Mouse (Mus musculus): ENCODE measurements at regions not wholly inside any gene's neighbourhood (a gene's known extent, or its start where the extent isn't known, plus 50 kb on each side); places are given as distances from the start of the nearest gene placed in this dataset.
A peak's percentile ranks its signal among the peaks of the same experiment; 100 is the strongest.

DNA sequence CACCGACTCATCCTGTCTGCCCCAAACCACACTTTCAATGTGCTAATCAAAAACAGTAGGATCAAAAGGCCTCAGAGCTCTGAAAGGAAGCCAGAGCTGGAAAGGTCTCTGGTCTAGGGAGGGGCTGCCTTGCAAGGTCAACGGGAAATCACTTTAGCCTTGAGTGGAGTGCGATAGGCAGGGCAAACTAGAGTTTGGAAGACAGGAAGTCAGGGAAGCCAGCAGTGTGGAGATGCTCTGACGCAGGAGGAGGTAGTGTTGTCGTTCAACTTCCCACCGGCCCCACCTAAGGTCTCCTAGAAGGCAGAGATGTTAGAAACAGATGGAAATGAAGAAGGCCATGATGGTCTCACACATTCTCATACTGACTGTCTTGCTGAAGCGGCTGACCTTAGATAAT lies 52.0 kb upstream of the Trp53i11 start:
- Histone ChIP-seq H3K27me3 (no peaks in the 10 kb centered on the region), H3K36me3 (no peaks in the 10 kb centered on the region), H3K9ac (no peak overlapping the region), H3K4me2 (replicated peaks) (no peak overlapping the region), H3K4me1 (0 out of 2 replicates have a peak, but pooled peaks cover 6% of the 10 kb centered on the region), H3K27ac (no peak overlapping the region), H3K9me3 (no peaks in the 10 kb centered on the region), H3K4me3 (no peak overlapping the region)
- ATAC-seq (ENCODE audit: insufficient number of reproducible peaks, insufficient read depth, low FRiP score, low TSS enrichment): no peak
- 49% methylated on average over 7 of the region's 7 CpGs for WGBS

DNA sequence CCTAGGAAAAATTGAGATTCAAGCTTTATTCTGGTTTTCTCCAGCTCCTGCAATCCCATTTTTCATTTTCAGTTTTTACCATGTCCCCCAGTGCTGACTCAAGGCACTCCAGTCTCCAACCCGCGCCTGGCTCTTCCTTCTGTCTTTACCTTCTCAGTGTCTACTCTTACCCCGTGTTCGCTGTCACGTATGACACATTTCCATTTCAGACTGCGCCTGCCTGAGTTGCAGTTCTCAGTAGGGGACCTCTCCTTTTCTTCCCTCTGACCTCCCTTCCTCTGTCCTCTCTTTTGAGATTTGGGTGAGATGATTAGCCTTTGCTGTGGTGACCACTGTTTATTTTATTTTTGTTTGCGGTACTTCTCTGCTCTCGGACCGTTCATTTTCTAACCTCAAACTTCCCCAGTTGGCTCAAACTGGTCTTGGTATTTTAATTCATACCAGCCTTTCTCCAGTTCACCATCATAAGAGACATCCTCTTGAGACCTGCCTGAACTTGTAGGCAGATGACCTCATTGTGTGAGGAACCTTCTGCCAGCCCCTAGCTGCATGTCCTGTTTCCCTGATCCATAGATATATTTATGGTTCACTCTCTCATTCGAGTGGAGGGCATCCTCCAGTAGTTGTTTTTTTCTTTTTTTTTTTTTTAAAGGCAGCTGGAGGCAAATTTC lies 53.9 kb upstream of the Trp53i11 start:
- no peak overlapping the region for H3K4me2 ChIP-seq (replicated peaks)
- 0 out of 2 replicates have a peak, but pooled peaks cover 6% of the 10 kb centered on the region for H3K4me1 ChIP-seq
- no peaks in the 10 kb centered on the region for H3K9me3 ChIP-seq
- no peak overlapping the region for H3K4me3 ChIP-seq
- ATAC-seq (ENCODE audit: insufficient number of reproducible peaks, insufficient read depth, low FRiP score, low TSS enrichment): no peak
- no peak overlapping the region for H3K27ac ChIP-seq
- no peaks in the 10 kb centered on the region for H3K36me3 ChIP-seq
- H3K9ac ChIP-seq: no peak overlapping the region
- 59% methylated on average over 10 of the region's 10 CpGs for WGBS
- H3K27me3 ChIP-seq: no peaks in the 10 kb centered on the region

DNA sequence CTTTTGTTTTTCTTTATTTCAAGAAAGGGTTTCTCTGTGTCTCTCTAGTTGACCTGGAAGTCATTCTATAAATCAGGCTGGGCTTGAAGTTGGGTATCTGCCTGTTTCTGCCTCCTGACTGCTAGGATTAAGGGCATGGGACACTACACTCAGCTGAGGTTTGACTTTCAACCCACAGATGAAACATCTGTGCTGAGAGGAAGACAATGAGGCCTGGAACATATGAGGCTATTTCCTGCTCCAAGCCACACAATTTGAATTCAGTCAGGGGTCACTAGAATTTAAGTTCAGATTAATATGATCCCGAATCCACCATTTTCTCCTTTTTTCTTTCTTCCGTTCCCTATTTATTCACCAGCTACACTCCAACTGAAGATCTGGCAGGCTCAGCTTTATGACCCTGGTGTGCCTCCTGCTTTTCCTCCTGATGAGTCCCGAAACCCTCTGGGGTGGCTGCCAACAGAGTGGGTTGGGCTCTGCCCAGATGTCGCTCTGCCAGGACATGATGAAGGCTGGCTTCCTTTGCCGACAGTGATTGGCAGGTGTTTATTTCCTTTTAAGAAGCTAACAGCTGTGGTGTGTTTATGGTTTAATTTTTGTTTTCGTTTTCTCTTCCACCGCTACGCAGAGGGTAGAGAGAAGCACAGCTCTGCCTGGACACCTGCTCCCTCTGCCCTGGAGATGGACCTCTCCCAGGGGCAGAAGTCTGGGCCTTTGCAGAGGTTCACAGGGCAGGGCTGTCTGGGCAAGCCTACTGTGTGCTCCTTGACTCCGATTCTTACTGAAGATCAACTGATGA lies 55.3 kb upstream of the Trp53i11 start:
- 0 out of 2 replicates have a peak, but pooled peaks cover 6% of the 10 kb centered on the region for H3K4me1 ChIP-seq
- no peaks in the 10 kb centered on the region for H3K27me3 ChIP-seq
- no peak overlapping the region for H3K9ac ChIP-seq
- H3K4me3 ChIP-seq: no peak overlapping the region
- H3K9me3 ChIP-seq: no peaks in the 10 kb centered on the region
- ATAC-seq (ENCODE audit: insufficient number of reproducible peaks, insufficient read depth, low FRiP score, low TSS enrichment): no peak
- WGBS: 49% methylated on average over 9 of the region's 9 CpGs
- no peak overlapping the region for H3K27ac ChIP-seq
- H3K4me2 ChIP-seq (replicated peaks): no peak overlapping the region
- H3K36me3 ChIP-seq: no peaks in the 10 kb centered on the region

DNA sequence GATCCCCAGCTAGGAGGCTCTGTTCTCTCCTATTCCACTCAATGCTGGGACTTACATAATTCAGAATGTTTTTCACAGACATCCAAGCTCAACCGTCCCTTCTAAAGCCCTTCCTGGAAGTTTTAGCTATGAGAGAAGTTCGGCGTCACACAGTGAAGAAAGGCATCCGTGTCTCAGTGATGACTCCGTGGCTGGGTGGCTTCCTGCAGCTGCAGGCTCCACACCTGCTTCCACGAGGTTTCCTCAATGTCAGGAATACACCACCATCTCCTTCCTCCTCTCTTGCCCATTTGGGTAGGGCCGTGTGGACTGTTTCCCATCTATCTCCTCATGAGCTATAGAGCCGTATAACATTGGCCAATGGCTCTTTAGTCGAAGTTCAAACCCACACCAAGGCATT lies 56.1 kb upstream of the Trp53i11 start:
- Histone ChIP-seq H3K9ac (no peak overlapping the region), H3K4me2 (replicated peaks) (no peak overlapping the region), H3K4me1 (0 out of 2 replicates have a peak, but pooled peaks cover 14% of the 10 kb centered on the region), H3K4me3 (no peak overlapping the region), H3K27me3 (no peaks in the 10 kb centered on the region), H3K36me3 (no peaks in the 10 kb centered on the region), H3K9me3 (no peaks in the 10 kb centered on the region), H3K27ac (no peak overlapping the region)
- ATAC-seq (ENCODE audit: insufficient number of reproducible peaks, insufficient read depth, low FRiP score, low TSS enrichment): no peak
- WGBS: 79% methylated on average over 9 of the region's 9 CpGs

DNA sequence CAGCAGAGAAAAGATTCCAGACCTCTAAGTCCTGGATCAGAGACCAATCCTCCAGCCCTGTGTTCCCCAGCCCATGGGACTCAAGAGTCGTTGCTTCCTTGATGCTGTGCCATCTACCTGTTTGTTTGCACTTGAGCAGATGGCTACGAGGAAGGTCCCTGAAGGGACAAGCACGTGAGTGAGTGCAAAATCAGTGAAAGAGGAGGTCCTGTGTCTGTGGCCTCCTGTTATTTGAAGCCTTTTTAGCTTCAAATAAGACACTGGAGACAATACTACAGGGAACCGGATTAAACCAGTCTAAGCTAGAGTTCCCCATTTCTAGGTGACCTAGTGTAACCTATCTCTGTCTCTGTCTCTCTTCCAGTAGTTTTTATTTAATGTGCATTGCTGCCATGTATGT lies 58.2 kb upstream of the Trp53i11 start:
- Histone ChIP-seq H3K27ac (no peak overlapping the region), H3K4me2 (replicated peaks) (no peak overlapping the region), H3K4me3 (no peak overlapping the region), H3K4me1 (0 out of 2 replicates have a peak, but pooled peaks cover 15% of the 10 kb centered on the region), H3K36me3 (no peaks in the 10 kb centered on the region), H3K9me3 (no peaks in the 10 kb centered on the region), H3K9ac (no peak overlapping the region), H3K27me3 (0 out of 2 replicates have a peak, but pooled peaks cover 6% of the 10 kb centered on the region)
- ATAC-seq (ENCODE audit: insufficient number of reproducible peaks, insufficient read depth, low FRiP score, low TSS enrichment): no peak
- WGBS: 59% methylated on average over 4 of the region's 4 CpGs

DNA sequence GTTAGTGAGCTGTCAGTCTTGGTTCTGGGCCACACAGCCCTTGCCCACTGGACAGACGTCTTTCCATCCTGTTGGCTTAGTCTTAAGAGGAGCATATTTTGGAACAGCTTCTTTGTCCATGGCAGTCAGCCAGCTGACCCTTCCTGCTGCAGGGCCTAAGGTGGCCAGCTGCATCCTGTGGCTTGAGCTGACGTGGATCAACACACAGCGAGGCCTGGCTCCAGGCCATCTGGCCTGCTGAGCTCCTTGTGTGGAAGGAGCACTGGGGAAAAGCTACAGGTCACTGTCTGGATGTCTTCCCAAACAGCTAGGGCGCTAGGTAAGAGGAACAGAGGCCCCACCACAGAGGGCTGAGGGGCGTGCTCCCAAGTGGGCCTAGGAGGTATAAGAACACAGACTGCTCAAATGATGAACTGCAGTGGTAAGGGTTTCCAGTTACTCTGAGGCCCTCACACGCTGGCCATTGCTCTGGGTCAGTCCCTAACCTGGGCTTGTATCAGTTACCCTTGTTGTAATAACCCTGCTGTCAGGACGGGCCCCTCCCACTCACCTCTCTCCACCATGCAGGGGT lies 60.7 kb upstream of the Trp53i11 start:
- Histone ChIP-seq H3K4me2 (replicated peaks) (no peak overlapping the region), H3K4me1 (peaks cover 16% of the 10 kb centered on the region; the same call in 1 of the 2 replicates), H3K36me3 (no peaks in the 10 kb centered on the region), H3K4me3 (no peak overlapping the region), H3K27me3 (0 out of 2 replicates have a peak, but pooled peaks cover 6% of the 10 kb centered on the region), H3K27ac (0 out of 2 replicates have a peak overlapping the region, but pooled peaks have one; percentile 36), H3K9me3 (no peaks in the 10 kb centered on the region), H3K9ac (no peak overlapping the region)
- WGBS: 49% methylated on average over 7 of the region's 7 CpGs
- peak; percentile 44; the same call in 1 of the 2 replicates for ATAC-seq (ENCODE audit: insufficient number of reproducible peaks, insufficient read depth, low FRiP score, low TSS enrichment)

DNA sequence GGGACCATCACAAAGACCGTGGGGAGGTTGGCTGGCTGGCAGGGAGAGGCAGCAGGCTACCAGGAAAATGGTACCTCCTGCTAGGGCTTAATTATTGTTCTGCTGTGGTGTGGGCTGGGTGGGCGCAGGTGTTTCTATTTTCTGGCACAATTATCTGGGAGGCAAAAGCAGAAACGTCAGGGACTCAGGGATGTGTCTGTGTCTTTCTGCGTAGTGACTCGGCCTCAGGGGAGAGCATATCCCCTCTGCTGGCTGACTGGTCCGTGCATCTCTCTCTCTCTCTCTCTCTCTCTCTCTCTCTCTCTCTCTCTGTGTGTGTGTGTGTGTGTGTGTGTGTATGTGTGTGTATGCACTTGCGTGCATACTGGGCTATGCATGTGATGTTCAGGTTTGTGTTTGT lies 61.2 kb upstream of the Trp53i11 start:
- Histone ChIP-seq H3K27me3 (0 out of 2 replicates have a peak, but pooled peaks cover 6% of the 10 kb centered on the region), H3K27ac (0 out of 2 replicates have a peak overlapping the region, but pooled peaks have one; percentile 36), H3K9ac (no peak overlapping the region), H3K4me3 (no peak overlapping the region), H3K36me3 (no peaks in the 10 kb centered on the region), H3K4me1 (peaks cover 19% of the 10 kb centered on the region; the same call in 1 of the 2 replicates), H3K4me2 (replicated peaks) (no peak overlapping the region), H3K9me3 (no peaks in the 10 kb centered on the region)
- ATAC-seq (ENCODE audit: insufficient number of reproducible peaks, insufficient read depth, low FRiP score, low TSS enrichment): no peak
- 54% methylated on average over 6 of the region's 7 CpGs for WGBS

DNA sequence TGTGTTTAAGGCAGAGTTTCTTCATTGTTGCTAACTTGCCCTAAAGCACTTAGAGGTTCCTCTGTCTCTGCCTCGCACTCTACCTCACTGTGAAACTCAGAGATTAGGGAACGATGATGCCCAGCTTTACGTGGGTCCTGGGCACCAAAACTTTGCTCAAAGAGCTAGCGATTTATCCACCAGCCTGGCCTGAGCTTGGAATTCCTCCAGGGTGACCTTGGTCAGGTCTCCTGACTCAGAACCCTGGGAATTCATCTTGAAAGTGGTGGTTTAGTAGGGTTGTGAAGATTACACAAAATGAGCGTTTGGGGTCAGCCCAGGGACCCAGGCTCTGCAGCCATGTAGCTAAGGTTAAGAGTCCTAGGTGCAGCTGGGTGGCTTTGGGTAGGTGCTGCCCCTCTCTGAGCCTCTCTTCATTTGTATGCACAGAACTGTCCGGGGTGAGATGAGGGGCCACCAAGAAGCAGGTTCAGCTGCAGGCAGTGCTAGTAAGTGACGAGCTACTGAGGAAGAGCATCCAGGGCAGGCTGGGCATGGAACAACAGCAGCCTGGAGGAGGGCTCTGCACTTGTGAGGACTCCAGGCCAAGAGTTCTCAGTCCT lies 62.4 kb upstream of the Trp53i11 start:
- 85% methylated on average over 7 of the region's 7 CpGs for WGBS
- Histone ChIP-seq H3K4me2 (replicated peaks) (no peak overlapping the region), H3K27me3 (0 out of 2 replicates have a peak, but pooled peaks cover 6% of the 10 kb centered on the region), H3K4me1 (peaks cover 19% of the 10 kb centered on the region; the same call in 1 of the 2 replicates), H3K9ac (no peak overlapping the region), H3K27ac (no peak overlapping the region), H3K9me3 (no peaks in the 10 kb centered on the region), H3K36me3 (no peaks in the 10 kb centered on the region), H3K4me3 (no peak overlapping the region)
- no peak for ATAC-seq (ENCODE audit: insufficient number of reproducible peaks, insufficient read depth, low FRiP score, low TSS enrichment)

DNA sequence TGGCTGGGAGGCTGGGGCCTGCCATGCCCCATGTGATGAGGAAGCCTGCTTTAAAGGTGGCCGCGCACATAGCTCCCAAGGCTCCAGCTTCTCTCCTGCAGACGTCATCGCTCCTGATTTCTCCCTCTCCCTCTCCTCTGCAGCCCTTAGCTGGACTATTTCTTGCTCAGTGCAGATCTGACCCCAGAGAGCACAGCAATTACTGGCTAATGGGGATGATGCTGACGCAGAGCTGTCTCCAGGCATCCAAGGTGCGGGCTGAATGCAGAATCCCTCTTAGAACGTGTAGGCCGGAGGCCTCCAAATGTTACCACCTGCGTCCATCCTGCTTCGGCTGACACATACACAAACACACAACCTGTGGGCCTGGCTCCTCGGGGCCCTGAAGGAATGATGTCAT lies 63.5 kb upstream of the Trp53i11 start:
- Histone ChIP-seq H3K4me2 (replicated peaks) (no peak overlapping the region), H3K36me3 (no peaks in the 10 kb centered on the region), H3K27ac (no peak overlapping the region), H3K9me3 (no peaks in the 10 kb centered on the region), H3K4me3 (no peak overlapping the region), H3K9ac (no peak overlapping the region), H3K27me3 (0 out of 2 replicates have a peak, but pooled peaks cover 6% of the 10 kb centered on the region), H3K4me1 (peaks cover 24% of the 10 kb centered on the region; the same call in 1 of the 2 replicates)
- WGBS: 68% methylated on average over 11 of the region's 11 CpGs
- no peak for ATAC-seq (ENCODE audit: insufficient number of reproducible peaks, insufficient read depth, low FRiP score, low TSS enrichment)

DNA sequence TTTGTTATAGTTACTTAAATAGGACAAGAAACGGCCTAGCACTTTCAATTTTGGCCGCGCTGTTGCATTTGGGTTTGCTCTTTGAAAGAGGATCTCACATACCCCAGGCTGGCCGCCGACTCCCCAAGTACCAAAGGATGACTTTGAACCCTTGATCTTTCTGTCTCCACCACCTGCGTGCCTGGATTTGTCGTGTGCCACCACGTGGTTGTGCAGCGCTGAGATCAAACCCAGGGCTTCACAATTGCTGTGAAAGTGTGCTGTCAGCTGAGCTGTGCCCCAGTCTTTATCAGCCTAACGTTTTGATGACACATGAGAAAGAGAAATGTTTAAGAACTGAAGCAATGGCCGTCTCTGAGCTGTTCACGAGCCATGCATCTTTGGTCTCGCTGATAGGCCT lies 67.0 kb upstream of the Trp53i11 start:
- no peak overlapping the region for H3K4me2 ChIP-seq (replicated peaks)
- H3K4me1 ChIP-seq: peaks cover 15% of the 10 kb centered on the region; the same call in 1 of the 2 replicates
- H3K4me3 ChIP-seq: no peak overlapping the region
- no peak for ATAC-seq (ENCODE audit: insufficient number of reproducible peaks, insufficient read depth, low FRiP score, low TSS enrichment)
- no peaks in the 10 kb centered on the region for H3K9me3 ChIP-seq
- H3K36me3 ChIP-seq: no peaks in the 10 kb centered on the region
- 82% methylated on average over 13 of the region's 13 CpGs for WGBS
- 0 out of 2 replicates have a peak, but pooled peaks cover 5% of the 10 kb centered on the region for H3K27me3 ChIP-seq
- no peak overlapping the region for H3K9ac ChIP-seq
- H3K27ac ChIP-seq: no peak overlapping the region

DNA sequence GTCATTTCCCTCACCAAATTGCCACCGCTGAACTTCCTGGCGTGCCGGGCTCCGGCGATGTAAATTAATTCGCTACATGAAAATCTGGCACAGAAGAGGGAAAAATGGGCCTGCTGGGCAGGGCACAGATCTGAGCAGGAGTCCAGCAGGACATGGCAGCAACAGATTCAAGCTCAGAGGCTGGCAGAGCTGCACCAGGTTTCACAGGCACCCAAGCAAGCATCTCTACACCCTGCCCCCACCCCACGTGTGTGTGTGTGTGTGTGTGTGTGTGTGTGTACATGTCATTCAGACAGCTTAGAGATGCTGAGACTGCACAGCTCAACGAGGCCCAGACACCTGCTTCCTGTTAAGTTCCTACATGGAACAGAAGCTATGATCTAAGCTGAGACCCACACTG lies 68.3 kb upstream of the Trp53i11 start:
- H3K4me2 ChIP-seq (replicated peaks): no peak overlapping the region
- H3K4me3 ChIP-seq: no peak overlapping the region
- 69% methylated on average over 8 of the region's 8 CpGs for WGBS
- no peaks in the 10 kb centered on the region for H3K27me3 ChIP-seq
- ATAC-seq (ENCODE audit: insufficient number of reproducible peaks, insufficient read depth, low FRiP score, low TSS enrichment): no peak
- no peak overlapping the region for H3K27ac ChIP-seq
- peaks cover 15% of the 10 kb centered on the region; the same call in 1 of the 2 replicates for H3K4me1 ChIP-seq
- H3K9me3 ChIP-seq: no peaks in the 10 kb centered on the region
- no peaks in the 10 kb centered on the region for H3K36me3 ChIP-seq
- H3K9ac ChIP-seq: no peak overlapping the region

Data from embryonic facial prominence, embryonic 12.5 days (tissue).